Mouse (Mus musculus): ENCODE measurements around the gene Nae1.

Nae1 gene

GRCm38 (mm10) chr8:104529671-104530070 lies 4.8 kb downstream of the Nae1 start:
- no peak for DNase-seq (ENCODE audit: low spot score)

- DNase-seq (ENCODE audit: low spot score), result no peak
Measured at GRCm38 (mm10) chr8:104517872-104518271, 16.6 kb downstream of the Nae1 start.

- no peak for DNase-seq (ENCODE audit: low spot score)
Measured at GRCm38 (mm10) chr8:104510134-104510533, 24.3 kb downstream of the Nae1 start.

GRCm38 (mm10) chr8:104509061-104510006 lies 25.1 kb downstream of the Nae1 start, which contains the start of gene Terb1:
Terb1 (minus strand) TSS chr8:104509910.
- peak; percentile 25 for DNase-seq (ENCODE audit: low spot score)

- DNase-seq (ENCODE audit: low spot score), result no peak
Measured at GRCm38 (mm10) chr8:104479091-104479490, 55.3 kb downstream of the Nae1 start.

- DNase-seq (ENCODE audit: low spot score), result no peak
Measured at GRCm38 (mm10) chr8:104472465-104472864, 62.0 kb downstream of the Nae1 start.

- DNase-seq (ENCODE audit: low spot score), result no peak
Measured at GRCm38 (mm10) chr8:104467463-104467862, 67.0 kb downstream of the Nae1 start.

Measured in layer of hippocampus, adult 11-12 months (tissue).